Mouse (Mus musculus): Measurements from ENCODE around the gene Ldlrad3.

Ldlrad3 gene

DNA sequence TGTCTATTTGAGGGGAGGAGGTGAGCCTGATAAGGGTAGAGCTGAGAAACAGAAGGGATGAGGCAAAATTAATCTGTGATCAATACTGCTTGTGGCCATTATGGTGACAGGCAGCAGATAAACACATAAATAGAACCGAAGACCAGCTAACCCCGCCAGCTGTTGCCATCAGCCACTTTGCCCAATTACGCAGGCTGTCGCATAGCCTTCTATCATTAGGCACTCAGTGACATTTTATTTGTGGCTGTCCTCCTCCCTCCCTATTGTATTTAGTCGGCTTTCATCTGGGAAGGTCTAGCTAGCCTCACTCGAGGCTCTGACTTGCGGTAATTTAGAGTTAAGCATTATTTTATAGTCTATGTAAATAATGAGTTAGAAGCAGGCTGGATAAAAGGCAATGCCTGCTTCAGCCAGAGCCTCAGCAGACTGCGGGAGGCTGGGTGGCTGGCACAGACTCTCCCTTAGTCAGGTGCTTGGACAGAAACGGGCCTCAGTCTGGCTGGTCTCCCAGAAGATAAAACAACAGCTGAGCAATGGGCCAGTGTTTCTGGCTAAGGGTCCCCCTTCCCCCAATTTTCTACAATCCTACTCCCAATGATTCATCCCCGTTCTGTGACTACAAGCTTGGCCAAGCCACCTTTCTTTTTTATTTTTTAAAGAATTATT lies 147.8 kb downstream of the Ldlrad3 start:
- peak; percentile 88 for DNase-seq (ENCODE audit: low spot score)

DNA sequence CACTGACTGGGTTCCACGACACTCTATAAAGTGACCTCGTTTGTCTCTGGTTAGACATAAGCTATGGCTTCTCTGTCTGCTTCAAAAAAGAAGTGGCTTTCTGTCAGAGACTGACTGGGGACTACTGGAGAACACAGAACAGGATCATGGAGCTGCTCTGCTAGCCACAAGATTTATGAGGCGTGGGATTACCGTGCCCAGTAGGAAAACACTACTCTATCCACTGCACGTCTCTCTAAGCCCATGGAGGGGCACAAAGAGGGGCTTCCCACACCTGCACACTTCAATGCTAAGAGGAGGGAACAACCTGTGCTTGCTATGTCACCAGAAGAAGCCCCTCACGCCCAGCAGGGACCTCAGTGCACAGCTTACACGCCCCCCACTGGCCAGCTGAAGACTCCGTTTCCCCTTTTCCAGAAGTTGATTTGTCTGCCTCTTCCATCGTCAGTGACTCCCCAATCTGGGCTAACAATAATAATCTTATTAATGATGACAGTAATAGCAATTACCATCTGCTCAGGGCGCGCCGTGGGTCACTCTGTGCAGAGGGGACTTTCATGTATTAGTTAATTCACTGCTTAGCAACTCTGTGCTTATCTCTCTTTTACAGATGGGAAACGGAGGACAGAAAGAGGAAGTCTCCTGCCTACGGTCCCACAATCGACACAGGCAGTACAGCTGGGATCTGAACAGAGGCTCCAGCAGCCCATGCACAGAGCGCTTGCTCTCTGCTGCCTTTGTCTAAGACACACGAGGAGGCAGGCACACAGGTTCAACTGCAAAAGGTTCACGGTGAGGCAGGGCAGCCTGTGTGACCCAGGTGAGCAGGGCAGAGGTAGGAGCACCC lies 149.3 kb downstream of the Ldlrad3 start:
- no peak for DNase-seq (ENCODE audit: low spot score)

DNA sequence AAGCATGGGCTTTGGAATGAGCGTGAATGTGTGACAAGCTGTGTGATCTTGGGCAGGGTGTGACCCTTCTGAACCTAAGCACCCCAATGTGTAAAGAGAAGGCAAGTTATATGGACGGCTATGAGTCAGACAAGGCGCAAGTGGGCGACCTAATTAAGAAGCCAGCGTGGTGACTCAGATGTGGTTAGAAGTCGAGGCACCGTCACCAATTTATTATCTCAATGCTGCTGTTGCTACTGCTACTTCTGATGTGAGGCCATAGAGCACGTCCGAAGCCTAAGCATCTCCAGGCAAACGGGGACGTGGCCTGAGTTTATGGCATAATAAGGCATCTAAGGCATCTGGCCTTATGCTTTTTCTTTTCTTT lies 151.7 kb downstream of the Ldlrad3 start:
- DNase-seq (ENCODE audit: low spot score): no peak

DNA sequence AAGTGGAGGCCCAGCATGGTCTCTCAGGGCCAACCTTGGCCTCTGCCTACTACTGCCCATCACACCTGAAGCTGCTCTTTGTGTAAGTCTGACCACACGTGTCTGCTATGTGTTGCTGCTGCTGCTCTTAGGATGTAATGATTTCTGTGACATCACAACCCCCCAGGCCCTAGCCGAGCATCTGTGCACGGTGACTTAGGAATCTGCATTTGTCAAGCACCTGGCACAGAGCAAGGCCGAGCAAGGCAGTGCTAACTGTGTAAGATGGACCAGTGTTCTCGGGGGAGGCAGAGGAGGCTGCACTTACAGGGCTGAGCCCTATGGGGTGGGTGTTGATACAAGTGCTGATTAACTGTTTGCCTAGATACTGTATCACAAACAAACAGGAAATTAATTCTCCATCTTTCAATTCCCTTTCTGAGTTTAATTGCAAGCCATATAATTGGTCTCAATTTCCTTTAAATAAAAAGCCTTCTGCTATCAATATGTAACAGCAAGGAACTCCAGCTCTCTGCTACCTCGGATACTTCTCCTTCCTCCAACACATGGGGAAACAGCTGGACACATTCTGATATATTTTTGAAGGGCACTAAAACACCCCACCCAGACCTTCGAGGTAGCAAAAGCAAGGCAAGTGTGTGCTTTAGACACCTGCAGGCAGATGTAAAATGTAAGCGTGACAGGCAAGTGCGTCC lies 152.2 kb downstream of the Ldlrad3 start:
- no peak for DNase-seq (ENCODE audit: low spot score)

DNA sequence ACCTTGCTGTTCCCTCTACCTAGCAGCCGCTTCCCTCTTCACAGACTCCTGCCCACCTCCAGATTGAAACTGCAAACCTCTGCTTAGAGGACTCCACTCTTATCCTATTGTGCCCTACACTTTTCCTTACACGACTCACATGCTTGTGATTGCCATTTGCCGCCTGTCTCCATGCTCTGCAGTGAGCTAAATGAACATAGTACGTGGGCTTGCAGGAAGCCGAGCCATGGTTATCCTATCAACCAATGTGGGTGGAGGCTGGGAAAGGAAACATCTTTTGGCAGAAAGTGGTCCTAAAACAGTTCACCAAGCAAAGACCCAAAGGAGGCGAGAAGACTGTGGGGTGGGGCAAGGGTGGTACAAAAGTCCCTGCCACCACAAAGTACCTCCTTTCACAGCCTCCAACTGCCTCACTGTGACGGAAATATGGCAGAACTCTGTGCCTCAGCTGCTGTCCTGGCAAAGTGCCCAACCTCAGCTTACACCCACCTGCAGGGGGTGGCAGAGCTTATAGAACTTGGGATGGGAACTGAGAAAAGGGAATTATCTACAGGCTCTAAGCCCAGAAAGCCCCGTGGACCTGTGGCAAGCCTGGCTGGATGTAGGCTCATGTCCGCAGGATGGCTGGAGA lies 153.4 kb downstream of the Ldlrad3 start:
- no peak for DNase-seq (ENCODE audit: low spot score)

DNA sequence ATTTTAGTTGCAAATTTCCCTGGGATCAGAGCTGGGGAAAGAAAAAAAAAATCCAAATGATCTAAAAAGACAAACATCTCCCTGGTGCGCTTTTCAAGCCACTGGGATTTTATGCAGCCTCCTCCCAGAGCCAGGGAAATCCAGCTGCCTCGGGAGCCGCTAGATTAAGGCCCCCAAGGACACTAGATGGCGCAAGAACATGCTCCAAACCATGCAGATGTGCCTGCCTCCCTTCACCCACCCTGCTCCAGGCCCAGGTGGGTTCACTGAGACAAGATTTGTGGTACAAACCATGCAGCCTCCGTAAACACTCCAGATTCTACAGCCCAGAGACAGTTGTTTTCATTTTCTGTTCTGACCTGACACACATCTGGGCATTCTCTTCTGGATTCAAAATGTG lies 155.5 kb downstream of the Ldlrad3 start:
- peak; percentile 66 for DNase-seq (ENCODE audit: low spot score)

DNA sequence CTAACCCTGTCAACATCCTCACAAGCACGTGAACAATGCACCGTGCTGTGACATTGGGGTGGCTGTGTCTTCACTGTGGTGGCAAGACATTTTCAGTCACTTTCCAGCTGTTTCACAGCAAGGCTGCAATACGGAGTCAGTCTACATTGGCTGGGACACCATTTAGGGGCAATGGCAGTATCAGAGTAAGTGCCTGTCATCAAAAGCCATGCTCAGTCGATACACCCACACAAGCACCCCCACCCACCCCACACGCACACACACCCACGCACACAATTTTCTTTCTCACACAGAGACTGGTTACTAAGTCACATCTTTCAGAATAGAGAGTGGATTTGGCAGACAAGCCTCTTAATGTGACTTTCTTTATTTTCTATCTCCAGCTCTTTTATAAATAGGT lies 156.0 kb downstream of the Ldlrad3 start:
- DNase-seq (ENCODE audit: low spot score): no peak

DNA sequence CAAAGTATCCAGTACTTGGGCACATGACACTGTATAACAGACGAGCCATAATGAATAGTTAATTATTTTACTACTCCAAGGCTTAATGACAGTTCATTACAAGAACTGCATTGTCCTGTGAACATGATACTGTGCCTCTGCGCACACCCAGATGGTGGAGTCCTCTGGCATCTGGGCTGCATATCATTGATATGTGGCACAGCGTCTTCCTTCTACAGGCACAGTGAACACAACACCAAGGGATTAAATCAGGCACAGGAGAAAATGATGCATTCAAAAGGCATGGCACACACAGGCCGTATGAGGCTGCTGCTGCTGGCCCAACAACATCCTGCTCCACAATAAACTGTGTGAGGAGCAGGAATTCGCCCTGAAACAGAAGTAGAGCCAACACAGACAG lies 156.5 kb downstream of the Ldlrad3 start:
- no peak for DNase-seq (ENCODE audit: low spot score)

DNA sequence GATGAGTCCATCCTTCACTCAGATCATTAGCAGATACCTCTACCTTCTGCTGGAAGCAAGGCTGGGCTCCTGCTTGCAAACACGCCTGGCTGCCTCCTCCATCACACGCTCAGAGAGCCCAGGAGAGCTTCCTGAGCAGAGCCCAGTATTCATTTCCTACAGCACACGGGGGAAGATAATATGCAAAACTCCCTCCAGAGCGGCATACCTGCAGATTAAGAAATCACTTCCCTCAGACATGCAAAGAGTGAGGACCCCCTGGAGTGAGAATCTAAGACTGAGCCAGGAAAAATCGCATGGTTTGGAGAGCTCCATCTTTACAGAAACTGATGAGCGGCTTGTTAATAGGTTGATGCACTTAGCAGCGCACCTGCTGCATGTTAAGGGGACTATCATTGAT lies 158.9 kb downstream of the Ldlrad3 start:
- no peak for DNase-seq (ENCODE audit: low spot score)

DNA sequence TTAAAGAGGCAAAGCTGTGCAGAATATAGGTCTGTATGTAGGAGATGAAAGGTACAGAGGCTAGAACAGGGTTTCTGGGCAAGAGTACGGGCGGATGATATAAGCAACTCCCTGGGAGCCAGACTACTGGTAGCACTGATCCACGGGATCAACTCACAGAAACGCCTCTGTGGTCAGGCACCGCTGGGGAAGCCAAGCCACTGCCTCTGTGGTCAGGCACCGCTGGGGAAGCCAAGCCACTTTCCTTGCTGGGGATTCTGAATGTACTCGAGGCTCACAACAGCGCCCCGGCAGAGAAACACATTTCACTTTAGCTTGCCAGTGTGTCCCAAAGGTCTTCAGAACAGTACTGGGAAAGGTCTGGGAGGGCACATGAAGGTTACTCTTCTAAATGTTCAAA lies 160.0 kb downstream of the Ldlrad3 start:
- DNase-seq (ENCODE audit: low spot score): no peak

DNA sequence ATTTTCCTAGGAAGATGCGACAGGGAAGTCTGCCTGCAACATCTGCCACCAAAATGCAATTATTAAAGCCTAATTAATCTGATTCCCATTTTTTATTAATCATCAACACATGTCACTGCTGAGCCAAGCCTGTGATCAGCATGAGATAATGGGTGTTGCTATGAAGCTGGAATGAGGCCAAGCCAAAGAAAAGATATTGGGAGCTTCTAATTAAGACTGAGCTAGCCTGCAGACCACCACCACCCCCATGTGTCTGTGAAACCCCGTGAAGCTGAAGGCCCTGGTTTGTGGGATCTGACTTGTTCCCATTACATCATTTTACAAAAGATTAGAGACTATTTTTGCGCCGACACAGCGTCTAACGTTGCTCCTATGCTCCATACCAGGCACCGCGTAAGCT lies 161.7 kb downstream of the Ldlrad3 start:
- no peak for DNase-seq (ENCODE audit: low spot score)

DNA sequence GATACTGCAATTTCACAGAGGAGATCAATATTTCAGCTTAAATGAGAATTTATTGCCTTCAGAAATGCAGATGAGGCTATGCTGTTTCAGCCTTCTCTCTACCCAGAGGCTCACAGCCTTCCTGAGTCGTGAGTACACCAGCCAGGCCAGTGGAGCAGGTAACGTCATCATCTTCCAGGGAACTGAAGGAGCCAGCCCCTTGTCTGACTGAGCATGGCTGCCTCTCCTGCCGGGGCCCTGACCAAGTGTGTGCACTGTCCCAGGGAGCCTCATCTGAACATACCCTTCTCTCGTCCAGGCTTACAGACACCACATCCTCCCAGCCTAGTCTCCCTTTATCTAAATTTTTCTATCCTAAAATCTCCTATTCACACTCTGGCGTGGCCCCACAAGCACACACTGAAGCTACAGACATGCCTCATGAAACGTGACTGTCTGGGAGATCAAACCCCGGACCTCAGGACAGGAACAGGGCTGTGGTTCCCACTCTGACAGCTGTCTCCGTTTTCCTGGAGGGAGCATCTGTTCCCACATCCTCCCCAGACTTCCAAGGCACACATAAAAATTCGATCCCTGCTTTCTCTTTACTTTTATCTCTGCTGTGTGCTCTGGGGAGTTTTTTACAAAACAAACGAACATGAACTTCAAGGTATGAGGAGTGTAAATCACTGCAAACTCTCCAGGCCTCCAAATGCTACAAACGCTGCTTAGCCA lies 164.7 kb downstream of the Ldlrad3 start:
- no peak for DNase-seq (ENCODE audit: low spot score)

DNA sequence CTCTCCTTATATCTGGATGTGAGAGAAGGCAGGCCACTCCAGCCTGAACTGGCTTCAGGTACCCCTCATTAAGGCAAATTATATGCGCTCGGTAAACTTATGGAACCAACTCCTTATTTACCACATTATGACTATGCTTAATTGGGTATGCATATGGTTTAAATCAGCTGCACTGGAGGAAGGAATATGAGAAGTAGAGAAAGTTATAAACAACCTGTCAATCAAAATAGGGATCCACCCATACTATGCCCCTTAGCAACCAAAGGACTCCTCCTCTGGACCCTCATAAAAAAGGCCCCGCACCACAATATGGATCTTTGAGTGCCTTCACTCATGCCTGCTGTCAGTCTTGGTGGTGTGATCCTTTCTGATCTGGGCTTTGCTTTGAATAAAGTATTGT lies 165.6 kb downstream of the Ldlrad3 start:
- DNase-seq (ENCODE audit: low spot score): no peak

DNA sequence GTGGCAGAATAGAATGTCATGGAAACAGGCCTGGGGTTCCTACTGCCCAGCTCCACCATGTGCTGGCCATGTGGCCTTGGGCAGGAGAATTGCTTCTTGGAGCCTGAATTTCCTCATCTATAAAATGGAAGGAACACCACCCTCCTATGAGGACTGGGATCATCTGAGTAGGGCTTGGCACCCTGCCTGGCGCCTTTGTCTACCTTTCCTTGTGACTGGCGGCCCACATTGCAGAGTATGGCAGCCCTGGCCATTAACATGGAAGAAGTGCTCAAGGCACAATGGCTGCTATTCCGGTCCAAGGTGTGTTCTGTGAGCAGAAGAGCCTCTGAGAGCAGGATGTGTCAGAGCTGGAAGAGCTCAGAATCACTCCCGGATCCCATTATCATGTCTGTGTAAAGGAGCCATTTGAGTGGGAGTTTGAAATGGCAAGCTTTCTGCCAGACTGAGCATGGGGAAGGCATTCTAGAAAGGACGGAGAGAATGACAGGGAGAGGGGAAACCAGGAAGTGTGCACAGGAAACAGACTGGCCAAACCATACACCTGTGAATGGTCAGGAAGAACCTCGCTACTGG lies 171.6 kb downstream of the Ldlrad3 start:
- no peak for DNase-seq (ENCODE audit: low spot score)

DNA sequence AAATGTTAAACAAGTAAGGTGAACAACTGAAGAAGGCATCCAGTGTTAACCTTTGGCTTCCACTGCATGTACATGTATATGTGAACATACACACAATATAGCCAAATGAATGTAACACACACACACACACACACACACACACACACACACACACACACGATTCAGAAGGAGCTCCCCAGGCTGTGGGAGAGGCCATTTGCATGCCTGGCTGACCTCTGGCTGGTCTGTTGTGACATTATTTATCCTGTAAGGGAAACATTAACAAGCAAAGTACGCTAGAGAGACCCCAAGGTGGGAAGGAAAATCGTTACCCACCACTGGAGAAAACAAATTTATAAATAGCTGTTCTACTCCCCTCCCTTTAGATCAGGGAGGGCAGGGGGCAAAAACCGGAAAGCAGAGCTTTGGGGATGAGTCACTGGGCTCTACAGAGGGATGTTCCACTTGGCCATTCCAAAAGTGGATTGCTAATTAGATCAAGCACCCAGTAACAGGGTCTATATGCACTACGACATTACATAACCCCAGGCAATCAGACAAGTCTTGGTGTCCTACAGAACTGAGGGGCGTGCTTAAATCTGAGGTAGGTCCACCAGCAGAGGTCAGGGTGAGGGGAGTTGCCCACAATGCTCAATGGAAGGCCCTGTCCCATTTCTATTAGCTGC lies 174.7 kb downstream of the Ldlrad3 start:
- no peak for DNase-seq (ENCODE audit: low spot score)

DNA sequence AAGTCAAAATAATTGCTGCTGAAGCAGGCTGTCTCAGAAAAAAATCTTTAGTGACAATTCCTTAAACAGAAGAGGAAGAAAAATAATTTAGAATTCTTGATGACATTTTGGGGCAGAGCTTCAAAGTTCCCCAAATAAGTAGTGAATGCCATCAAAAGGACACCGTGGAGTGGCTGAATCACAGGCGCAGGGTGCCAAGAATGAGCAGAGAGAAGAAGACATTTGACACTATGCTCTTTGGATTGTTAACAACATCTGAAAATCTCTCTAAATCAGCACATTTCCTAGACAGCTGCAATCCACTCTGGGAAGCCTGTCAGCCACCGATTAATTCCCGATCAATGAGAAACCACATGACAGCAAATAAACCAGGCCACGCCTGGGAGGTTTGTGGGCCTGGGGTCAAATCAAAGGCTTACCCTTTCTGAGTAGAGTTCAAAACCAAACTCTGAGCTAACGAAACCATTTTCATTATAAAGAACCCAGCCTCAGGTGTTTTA lies 176.4 kb downstream of the Ldlrad3 start:
- DNase-seq (ENCODE audit: low spot score): peak; percentile 44

DNA sequence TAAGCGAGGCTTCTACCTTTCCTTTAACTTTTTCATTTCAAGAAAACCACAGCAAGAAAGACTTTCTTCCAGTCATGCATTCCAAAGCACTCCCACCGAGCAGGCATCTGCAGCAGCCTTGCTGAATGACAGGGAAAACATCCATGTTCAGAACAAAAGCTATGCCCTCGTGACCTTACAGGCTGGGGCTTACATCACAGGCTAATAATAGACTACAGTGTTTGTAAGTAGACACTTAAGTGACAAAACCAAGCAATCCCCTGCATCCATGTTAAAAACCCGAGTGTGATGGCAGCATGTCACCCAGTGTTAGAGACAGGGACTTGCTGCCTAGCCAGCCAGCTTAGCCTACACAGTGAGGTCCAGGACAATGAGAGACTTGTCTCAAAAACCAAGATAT lies 180.0 kb downstream of the Ldlrad3 start:
- DNase-seq (ENCODE audit: low spot score): no peak

DNA sequence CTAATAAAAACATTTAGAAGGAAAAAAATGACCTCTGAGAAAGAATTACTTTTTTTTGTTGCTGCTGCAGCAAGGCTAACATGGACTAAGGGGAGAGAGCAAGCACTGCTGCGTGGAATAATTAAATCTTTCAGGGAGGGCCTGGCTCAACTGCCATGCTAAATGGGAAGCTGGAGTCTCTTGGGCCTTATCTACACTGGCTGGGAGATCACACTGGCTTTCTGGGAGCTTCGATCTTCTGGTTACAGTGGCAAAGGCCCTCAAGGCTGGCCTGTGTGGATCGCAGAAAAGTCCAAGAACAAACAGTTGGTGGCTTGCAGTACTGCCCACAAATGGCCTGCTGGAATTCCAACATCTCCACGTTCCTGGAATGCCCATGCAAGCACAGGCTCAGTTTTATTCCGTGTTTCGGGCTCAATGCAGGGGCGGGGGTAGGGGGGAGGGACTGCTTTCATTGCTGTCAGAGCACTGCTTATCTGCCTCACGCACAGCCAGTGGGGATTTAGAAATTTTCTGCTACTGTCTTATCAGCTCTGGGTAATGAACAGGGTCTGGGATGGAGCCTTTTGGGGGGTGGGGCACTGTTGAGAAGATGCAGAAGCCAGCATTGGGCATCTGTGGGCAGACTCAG lies 180.7 kb downstream of the Ldlrad3 start:
- DNase-seq (ENCODE audit: low spot score): no peak

DNA sequence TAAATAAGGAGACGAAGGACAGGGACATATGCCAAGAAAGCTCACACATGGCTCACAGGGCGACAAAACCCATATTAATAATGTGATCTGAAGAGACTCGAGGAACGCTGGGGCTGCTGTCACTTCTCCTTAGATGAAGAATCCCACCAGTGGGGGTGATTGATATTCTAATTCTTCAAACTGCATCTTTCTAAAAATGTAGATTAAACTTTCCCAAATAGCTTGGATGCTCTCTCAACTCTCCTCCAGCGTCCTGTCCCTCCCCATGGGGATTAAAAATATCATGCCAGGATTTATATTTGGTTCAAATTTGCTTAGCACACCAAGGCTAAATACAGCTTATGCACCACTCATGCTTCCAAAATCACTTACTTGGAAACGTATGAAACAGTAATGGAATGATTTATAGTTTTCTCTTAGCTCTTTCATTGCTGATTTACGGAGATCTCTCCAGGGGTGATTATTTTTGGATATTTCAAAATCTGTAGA lies 182.4 kb downstream of the Ldlrad3 start:
- peak; percentile 43 for DNase-seq (ENCODE audit: low spot score)

Data from adipocyte (in vitro differentiated cells).